In the genomic region with DNA sequence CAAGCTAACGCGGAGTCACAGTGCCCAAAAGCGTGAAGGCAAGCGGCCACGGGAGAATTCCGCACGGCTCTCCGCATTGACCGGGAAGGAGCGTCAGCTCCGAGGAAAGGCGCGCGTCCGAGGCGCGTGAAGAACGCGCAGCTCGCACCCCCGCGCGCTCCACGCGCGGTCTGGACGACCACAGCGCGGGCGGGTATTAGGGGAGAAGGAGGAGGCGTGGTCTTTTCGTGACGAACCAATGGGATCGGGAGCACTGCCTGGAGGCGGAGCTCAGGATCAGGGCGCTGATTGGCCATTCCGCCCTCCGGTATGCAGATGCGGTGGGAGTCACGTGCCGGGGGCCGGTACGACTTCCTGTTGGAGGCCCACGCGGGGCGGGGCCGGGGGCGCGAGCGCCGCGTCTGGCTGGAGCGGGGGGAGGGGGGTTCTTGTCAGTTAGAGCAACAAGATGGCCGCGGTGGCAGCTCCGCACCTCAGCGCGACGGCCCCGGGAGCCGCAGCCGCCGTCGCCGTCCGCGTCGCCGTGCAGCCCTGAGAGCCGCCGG, we compare ENCODE assay signal across 8 mouse cellular contexts. TPM values are rescaled to one million over a fixed set of nuclear protein-coding genes. Genes with fewer than 3 reads are reported as not detected.
A peak's percentile ranks its signal among the peaks of the same experiment; 100 is the strongest.
DNase-seq lines count a peak whose midpoint lies in the region; ATAC-seq and TF ChIP-seq lines count a peak whose summit lies in the region.

No protein-coding gene starts in this region.

- peaks cover 7% of the 10 kb centered on the region for H3K36me3 ChIP-seq in G1E (replicated peaks)
- no peaks in the 10 kb centered on the region for H3K36me3 ChIP-seq in forebrain, embryonic 16.5 days (ENCODE audit: control insufficient read depth, insufficient read depth)
- H3K36me3 ChIP-seq in lung, embryonic 14.5 days (ENCODE audit: insufficient read depth) = no peaks in the 10 kb centered on the region
- no peaks in the 10 kb centered on the region for H3K36me3 ChIP-seq in thymus, adult 2 months (ENCODE audit: control insufficient read depth, insufficient read depth, low read length)

- H3K4me1 ChIP-seq in G1E (ENCODE audit: insufficient read depth, low read depth, low read length) = peaks cover 30% of the 10 kb centered on the region
- peaks cover 39% of the 10 kb centered on the region for H3K4me1 ChIP-seq in forebrain, embryonic 16.5 days (replicated peaks; ENCODE audit: control insufficient read depth, insufficient read depth, low read length)
- H3K4me1 ChIP-seq in lung, embryonic 14.5 days (ENCODE audit: insufficient read depth) = peaks cover 10% of the 10 kb centered on the region
- H3K4me1 ChIP-seq in olfactory bulb, adult 2 months (ENCODE audit: control insufficient read depth, insufficient read depth, low read length) = peaks cover 6% of the 10 kb centered on the region; the same call in 1 of the 2 replicates
- peaks cover 13% of the 10 kb centered on the region for H3K4me1 ChIP-seq in thymus, adult 2 months (replicated peaks; ENCODE audit: control insufficient read depth, insufficient read depth, low read length)

- DNase-seq in G1E (ENCODE audit: low spot score) = peak; percentile 100
- peak; percentile 99 to 100 for DNase-seq in cerebellum, adult 18-20 months
- peak; percentile 97 to 98 for DNase-seq in heart, postnatal 36 days
- DNase-seq in layer of hippocampus, adult 2 months (ENCODE audit: low spot score in 2 of 2) = peak; percentile 99 to 100
- DNase-seq in lung, embryonic 14.5 days = peak; percentile 100
- DNase-seq in thymus, adult 2 months = peak; percentile 99

- TF ChIP-seq POLR2A in olfactory bulb, adult 2 months (IDR thresholded peaks at IDR 0.05; ENCODE audit: insufficient read depth, low read depth, low read length) = peak; percentile 99
- peak; percentile 100 for TF ChIP-seq POLR2A in thymus, adult 2 months (IDR thresholded peaks at IDR 0.05; ENCODE audit: control insufficient read depth, extremely low read depth, insufficient read depth, low read length, poor library complexity)

- ATAC-seq in G1E (ENCODE audit: extremely low read depth, insufficient number of reproducible peaks, low FRiP score, poor library complexity, severe bottlenecking) = peak; percentile 99
- ATAC-seq in forebrain, embryonic 16.5 days = peak; percentile 95
- ATAC-seq in lung, embryonic 14.5 days (ENCODE audit: insufficient read depth) = peak; percentile 97

- intact Hi-C loops in heart, postnatal 36 days (cut with DNase I) = loop anchor here (5.0 kb wide), 2 partner anchors 172 to 267 kb away; a partner anchor contains a TSS

- H3K27ac ChIP-seq in forebrain, embryonic 16.5 days (ENCODE audit: low read length) = peak overlapping the region; percentile 98
- H3K27ac ChIP-seq in layer of hippocampus, adult 2 months = peak overlapping the region; percentile 100
- H3K27ac ChIP-seq in lung, embryonic 14.5 days (ENCODE audit: low read depth) = peak overlapping the region; percentile 93
- H3K27ac ChIP-seq in olfactory bulb, adult 2 months (ENCODE audit: insufficient read depth, low read depth, low read length) = peak overlapping the region; percentile 97
- peak overlapping the region; percentile 54 for H3K27ac ChIP-seq in thymus, adult 2 months (ENCODE audit: control insufficient read depth, insufficient read depth, low read length)

- WGBS in forebrain, embryonic 16.5 days = under 1% methylated on average over 63 of the region's 71 CpGs
- 1% methylated on average over 70 of the region's 71 CpGs for WGBS in lung, embryonic 14.5 days
- under 1% methylated on average over 71 of the region's 71 CpGs for WGBS in olfactory bulb, adult 2 months
- under 1% methylated on average over 69 of the region's 71 CpGs for WGBS in thymus, adult 2 months

- H3K27me3 ChIP-seq in G1E (ENCODE audit: insufficient read depth, low read length) = peaks cover 45% of the 10 kb centered on the region
- no peaks in the 10 kb centered on the region for H3K27me3 ChIP-seq in forebrain, embryonic 16.5 days (replicated peaks; ENCODE audit: control insufficient read depth, insufficient read depth, low read length)
- 0 out of 2 replicates have a peak, but pooled peaks cover 5% of the 10 kb centered on the region for H3K27me3 ChIP-seq in lung, embryonic 14.5 days (ENCODE audit: insufficient read depth, low read length)
- H3K27me3 ChIP-seq in thymus, adult 2 months (ENCODE audit: control insufficient read depth, insufficient read depth, low read length) = no peaks in the 10 kb centered on the region

- peak overlapping the region; percentile 86 for H3K9ac ChIP-seq in forebrain, embryonic 16.5 days (replicated peaks; ENCODE audit: low read depth, low read length)
- H3K9ac ChIP-seq in lung, embryonic 14.5 days = peak overlapping the region; percentile 95

- H3K9me3 ChIP-seq in G1E (replicated peaks) = no peaks in the 10 kb centered on the region
- no peaks in the 10 kb centered on the region for H3K9me3 ChIP-seq in forebrain, embryonic 16.5 days (ENCODE audit: control insufficient read depth, low read length)
- H3K9me3 ChIP-seq in lung, embryonic 14.5 days (ENCODE audit: low read depth, low read length) = no peaks in the 10 kb centered on the region

- peak overlapping the region; percentile 90 for H3K4me2 ChIP-seq in forebrain, embryonic 16.5 days (ENCODE audit: low read length)
- H3K4me2 ChIP-seq in lung, embryonic 14.5 days = peak overlapping the region; percentile 87

- no peak for TF ChIP-seq CTCF in G1E (IDR thresholded peaks at IDR 0.05; ENCODE audit: low read depth, low read length)
- no peak for TF ChIP-seq CTCF in layer of hippocampus, adult 2 months (conservative IDR thresholded peaks at IDR 0.05)
- no peak for TF ChIP-seq CTCF in lung, embryonic 14.5 days (IDR thresholded peaks at IDR 0.05; ENCODE audit: low read depth)
- TF ChIP-seq CTCF in olfactory bulb, adult 2 months (IDR thresholded peaks at IDR 0.05; ENCODE audit: insufficient read depth, low read depth, low read length) = no peak
- TF ChIP-seq CTCF in thymus, adult 2 months (IDR thresholded peaks at IDR 0.05; ENCODE audit: borderline replicate concordance, control insufficient read depth, extremely low read depth, insufficient read depth, low read length, poor library complexity) = peak; percentile 42; the same call in 1 of the 2 replicates

- H3K4me3 ChIP-seq in G1E (ENCODE audit: low read depth, low read length) = peak overlapping the region; percentile 89
- peak overlapping the region; percentile 67 for H3K4me3 ChIP-seq in forebrain, embryonic 16.5 days (replicated peaks; ENCODE audit: low read length)
- H3K4me3 ChIP-seq in layer of hippocampus, adult 2 months = peak overlapping the region; percentile 93
- H3K4me3 ChIP-seq in lung, embryonic 14.5 days (ENCODE audit: low read depth, low read length) = peak overlapping the region; percentile 87
- peak overlapping the region; percentile 98 for H3K4me3 ChIP-seq in olfactory bulb, adult 2 months (ENCODE audit: insufficient read depth, low read depth, low read length)
- H3K4me3 ChIP-seq in thymus, adult 2 months (ENCODE audit: control insufficient read depth, insufficient read depth, low read length) = peak overlapping the region; percentile 66

RNA-seq across cellular contexts. Expression of a gene that starts 0.4 kb away (rescaled TPM):
- total RNA-seq in G1E (2014; fragmentation: Nextera tagmentation) = 40.5 and 47.5 TPM in 2 replicates
- 18.4 and 19.2 TPM in 2 replicates for total RNA-seq in G1E (2017)
- polyA plus RNA-seq in G1E (2012) = 19.1 and 21.5 TPM in 2 replicates
- 28.0 and 29.7 TPM in 2 replicates for polyA plus RNA-seq in forebrain, embryonic 16.5 days (2015; fragmentation: Nextera tagmentation; extraction: Ambion mirVana)
- total RNA-seq in heart, postnatal 36 days (2021) = 10 to 100 TPM; 28.1 to 34.1 TPM
- total RNA-seq in layer of hippocampus, adult 2 months (2021) = 10 to 100 TPM; 74.7 to 82.1 TPM
- 10.9 and 11.6 TPM in 2 replicates for polyA plus RNA-seq in lung, embryonic 14.5 days (2014; fragmentation: Nextera tagmentation; extraction: Ambion mirVana)
- polyA plus RNA-seq in olfactory bulb, adult 2 months (2012; ENCODE audit: insufficient read depth, insufficient read length, low replicate concordance, missing spikeins) = not detected in 2 replicates
- 75.0 and 89.7 TPM in 2 replicates for polyA plus RNA-seq in thymus, adult 2 months (2012; rRNA removed)

Comparison
In these comparisons a context has a peak if more than half of its experiments do, and no peak if none do; other contexts are left out.
1. Peak in every context shown above with its lines: DNase-seq, ATAC-seq, H3K4me3 ChIP-seq and H3K27ac ChIP-seq.